Mouse (Mus musculus) lung, postnatal 0 days (tissue): Measurements from ENCODE around the gene Zfp629. TPM values are rescaled to one million over a fixed set of nuclear protein-coding genes. Genes with fewer than 3 reads are reported as not detected.
A peak's percentile ranks its signal among the peaks of the same experiment; 100 is the strongest.

Experiments used
- ATAC-seq: fragments of 200-750 bp; cut with Nextera tagmentation; 2 replicates; pipeline ENCODE4 v1.8.0; 2017; ENCODE audit warnings: moderate library complexity
- DNase-seq: peaks from one replicate; pipeline ENCODE4 v3.0.0-alpha.2; 2016; ENCODE audit warnings: low spot score
- H3K27ac ChIP-seq: fragments of 300-500 bp; sonication (generic); 2 replicates; pipeline ENCODE4 v1.5.1; 2014; ENCODE audit warnings: antibody characterized with exemption, mild to moderate bottlenecking, low read length, mixed read lengths
- H3K27me3 ChIP-seq: fragments of 300-500 bp; sonication (generic); replicated peaks from 2 replicates; pipeline ENCODE4 v1.6.1; 2014; ENCODE audit warnings: low read length, mixed read lengths; ENCODE audit not compliant: insufficient read depth
- H3K36me3 ChIP-seq: fragments of 300-500 bp; sonication (generic); 2 replicates; pipeline ENCODE4 v1.6.1; 2014; ENCODE audit warnings: low read length, mixed read lengths; ENCODE audit not compliant: insufficient read depth
- H3K4me1 ChIP-seq: fragments of 300-500 bp; sonication (generic); 2 replicates; pipeline ENCODE4 v1.6.1; 2014; ENCODE audit warnings: antibody characterized with exemption, low read depth, low read length, mixed read lengths; ENCODE audit not compliant: insufficient read depth
- H3K4me2 ChIP-seq: fragments of 300-500 bp; sonication (generic); replicated peaks from 2 replicates; pipeline ENCODE4 v1.6.1; 2014; ENCODE audit warnings: low read depth, mild to moderate bottlenecking, low read length, moderate library complexity, mixed read lengths
- H3K4me3 ChIP-seq: fragments of 300-500 bp; sonication (generic); 2 replicates; pipeline ENCODE4 v1.5.1; 2014; ENCODE audit warnings: low read depth, low read length
- H3K9ac ChIP-seq: fragments of 300-500 bp; sonication (generic); replicated peaks from 2 replicates; pipeline ENCODE4 v1.6.1; 2014; ENCODE audit warnings: low read depth, mild to moderate bottlenecking
- H3K9me3 ChIP-seq: fragments of 300-500 bp; sonication (generic); 2 replicates; pipeline ENCODE4 v1.6.1; 2016; ENCODE audit warnings: low read length, mixed read lengths
- CTCF ChIP-seq: IDR thresholded peaks from 2 replicates; pipeline ENCODE4 v1.5.1; 2016; ENCODE audit warnings: antibody characterized with exemption, mild to moderate bottlenecking
- EP300 ChIP-seq: IDR thresholded peaks from 2 replicates; pipeline ENCODE4 v1.6.1; 2016; ENCODE audit warnings: antibody characterized with exemption, mild to moderate bottlenecking, control low read depth
- WGBS: fragments of 180-500 bp; shearing (Covaris S2); extraction: QIAGEN DNeasy Blood & Tissue Kit; methylation state at CpG from one replicate; pipeline ENCODE4 v1.1.7; 2014; 5-methylcytosine and 5-hydroxymethylcytosine counted together
- polyA plus RNA-seq: library from polyadenylated mRNA; unstranded; fragments of >200 nt; fragmentation: Nextera tagmentation; extraction: Ambion mirVana; gene quantifications from 2 replicates; pipeline ENCODE4 v1.2.1, GENCODE M21; 2015

Zfp629 gene
- polyA plus RNA-seq, 1 experiment from 2014 or later: 6.0 TPM

GRCm38 (mm10) chr7:127586149-127586548 lies 29.4 kb downstream of the Zfp629 start:
- no peak overlapping the region for H3K9ac ChIP-seq
- TF ChIP-seq EP300 (no peak), CTCF (no peak)
- no peak overlapping the region for H3K4me2 ChIP-seq
- peaks cover 14% of the 10 kb centered on the region; the same call in 1 of the 2 replicates for H3K4me1 ChIP-seq
- no peak overlapping the region for H3K27ac ChIP-seq
- ATAC-seq (no peak), DNase-seq (no peak)
- peaks cover 29% of the 10 kb centered on the region; the same call in 1 of the 2 replicates for H3K36me3 ChIP-seq
- H3K4me3 ChIP-seq: no peak overlapping the region
- no peaks in the 10 kb centered on the region for H3K27me3 ChIP-seq
- no peaks in the 10 kb centered on the region for H3K9me3 ChIP-seq
- WGBS: 92% methylated on average over 6 of the region's 6 CpGs

GRCm38 (mm10) chr7:127585031-127585430 lies 30.6 kb downstream of the Zfp629 start:
- peaks cover 33% of the 10 kb centered on the region; the same call in 1 of the 2 replicates for H3K36me3 ChIP-seq
- H3K27ac ChIP-seq: no peak overlapping the region; the same call in 1 of the 2 replicates

GRCm38 (mm10) chr7:127583260-127583659 lies 32.3 kb downstream of the Zfp629 start:
- H3K4me2 ChIP-seq: no peak overlapping the region
- no peak for DNase-seq
- H3K4me1 ChIP-seq: peaks cover 7% of the 10 kb centered on the region; the same call in 1 of the 2 replicates
- no peaks in the 10 kb centered on the region for H3K27me3 ChIP-seq
- H3K27ac ChIP-seq: no peak overlapping the region
- TF ChIP-seq EP300: no peak
- TF ChIP-seq CTCF: no peak
- no peak overlapping the region for H3K9ac ChIP-seq
- H3K4me3 ChIP-seq: no peak overlapping the region
- 95% methylated on average over 6 of the region's 6 CpGs for WGBS
- ATAC-seq: no peak
- no peaks in the 10 kb centered on the region for H3K9me3 ChIP-seq
- H3K36me3 ChIP-seq: peaks cover 35% of the 10 kb centered on the region; the same call in 1 of the 2 replicates

More at GRCm38 (mm10) chr7:127585031-127585430, 30.6 kb downstream of the Zfp629 start:
- WGBS: 76% methylated on average over 7 of the region's 7 CpGs
- ATAC-seq: no peak
- DNase-seq: peak; percentile 41
- Histone ChIP-seq H3K9ac (no peak overlapping the region), H3K27me3 (no peaks in the 10 kb centered on the region), H3K4me2 (no peak overlapping the region), H3K4me1 (peaks cover 14% of the 10 kb centered on the region; the same call in 1 of the 2 replicates), H3K4me3 (no peak overlapping the region), H3K9me3 (no peaks in the 10 kb centered on the region)
- TF ChIP-seq EP300 (no peak), CTCF (no peak)

GRCm38 (mm10) chr7:127574115-127574514 lies 41.5 kb downstream of the Zfp629 start:
- H3K9me3 ChIP-seq: no peaks in the 10 kb centered on the region
- H3K27me3 ChIP-seq: no peaks in the 10 kb centered on the region
- ATAC-seq: no peak
- WGBS: 16% methylated on average over 7 of the region's 7 CpGs
- H3K27ac ChIP-seq: no peak overlapping the region
- H3K4me1 ChIP-seq: peaks cover 10% of the 10 kb centered on the region; the same call in 1 of the 2 replicates
- no peak for DNase-seq
- H3K4me2 ChIP-seq: peak overlapping the region; percentile 93
- no peak for TF ChIP-seq CTCF
- no peak for TF ChIP-seq EP300
- H3K36me3 ChIP-seq: no peaks in the 10 kb centered on the region
- peak overlapping the region; percentile 68 for H3K4me3 ChIP-seq
- peak overlapping the region; percentile 69; the same call in 1 of the 2 replicates for H3K9ac ChIP-seq

- peak overlapping the region; percentile 93 for H3K4me2 ChIP-seq
- peak overlapping the region; percentile 54; the same call in 1 of the 2 replicates for H3K27ac ChIP-seq
- peak overlapping the region; percentile 68 for H3K4me3 ChIP-seq
- no peaks in the 10 kb centered on the region for H3K9me3 ChIP-seq
- H3K9ac ChIP-seq: peak overlapping the region; percentile 69
- peaks cover 10% of the 10 kb centered on the region; the same call in 1 of the 2 replicates for H3K4me1 ChIP-seq
- DNase-seq (peak; percentile 13), ATAC-seq (peak; percentile 25)
- WGBS: under 1% methylated on average over 14 of the region's 28 CpGs
- no peaks in the 10 kb centered on the region for H3K27me3 ChIP-seq
- no peak; the same call in 1 of the 2 replicates for TF ChIP-seq CTCF
- TF ChIP-seq EP300: no peak
- H3K36me3 ChIP-seq: no peaks in the 10 kb centered on the region
These were observed 42.0 kb downstream of the Zfp629 start for GRCm38 (mm10) chr7:127573503-127574008.

GRCm38 (mm10) chr7:127572895-127573471 lies 42.6 kb downstream of the Zfp629 start, which contains the start of gene Phkg2:
Gene Phkg2, plus strand, starts transcription at chr7:127573340.
- peak; percentile 99 for ATAC-seq
- 0% methylated on average over 17 of the region's 17 CpGs for WGBS
- Histone ChIP-seq H3K36me3 (no peaks in the 10 kb centered on the region), H3K9ac (peak within 1 kb of the TSS; percentile 69), H3K4me1 (peaks cover 10% of the 10 kb centered on the region; the same call in 1 of the 2 replicates), H3K4me2 (peak within 1 kb of the TSS; percentile 93), H3K27ac (peak within 1 kb of the TSS; percentile 84), H3K4me3 (peak within 1 kb of the TSS; percentile 68), H3K9me3 (no peaks in the 10 kb centered on the region), H3K27me3 (no peaks in the 10 kb centered on the region)
- DNase-seq: peak; percentile 100
- TF ChIP-seq CTCF (no peak; the same call in 1 of the 2 replicates), EP300 (no peak)
